Mouse (Mus musculus) hindbrain, postnatal 0 days (tissue): ENCODE results near the gene Foxk1. TPM values are rescaled to one million over a fixed set of nuclear protein-coding genes. Genes with fewer than 3 reads are reported as not detected.
A peak's percentile ranks its signal among the peaks of the same experiment; 100 is the strongest.

Experiments
- ATAC-seq: fragments of 200-750 bp; cut with Nextera tagmentation; 2 replicates; pipeline ENCODE4 v1.8.0; 2017; ENCODE audit warnings: mild to moderate bottlenecking, moderate TSS enrichment, moderate library complexity
- DNase-seq: peaks from one replicate; pipeline ENCODE4 v3.0.0-alpha.2; 2015; ENCODE audit warnings: low spot score
- H3K27ac ChIP-seq: fragments of 300-500 bp; sonication (generic); 2 replicates; pipeline ENCODE4 v1.5.1; 2014; ENCODE audit warnings: mild to moderate bottlenecking
- H3K27me3 ChIP-seq: fragments of 300-500 bp; sonication (generic); 2 replicates; pipeline ENCODE4 v1.6.1; 2014; ENCODE audit warnings: low read length, mixed read lengths; ENCODE audit not compliant: insufficient read depth
- H3K36me3 ChIP-seq: fragments of 300-500 bp; sonication (generic); 2 replicates; pipeline ENCODE4 v1.6.1; 2014; ENCODE audit warnings: low read length, mixed read lengths; ENCODE audit not compliant: insufficient read depth
- H3K4me1 ChIP-seq: fragments of 300-500 bp; sonication (generic); 2 replicates; pipeline ENCODE4 v1.6.1; 2014; ENCODE audit warnings: antibody characterized with exemption, low read length, mixed read lengths; ENCODE audit not compliant: insufficient read depth
- H3K4me2 ChIP-seq: fragments of 300-500 bp; sonication (generic); 2 replicates; pipeline ENCODE4 v1.6.1; 2014; ENCODE audit warnings: low read depth, mild to moderate bottlenecking, low read length, moderate library complexity, mixed read lengths
- H3K4me3 ChIP-seq: fragments of 300-500 bp; sonication (generic); 2 replicates; pipeline ENCODE4 v1.5.1; 2014; ENCODE audit warnings: low read length
- H3K9ac ChIP-seq: fragments of 300-500 bp; sonication (generic); replicated peaks from 2 replicates; pipeline ENCODE4 v1.6.1; 2014; ENCODE audit warnings: mild to moderate bottlenecking, low read length, moderate library complexity, mixed read lengths
- H3K9me3 ChIP-seq: fragments of 300-500 bp; sonication (generic); 2 replicates; pipeline ENCODE4 v1.6.1; 2016; ENCODE audit warnings: low read length, mixed read lengths
- CTCF ChIP-seq: IDR thresholded peaks from 2 replicates; pipeline ENCODE4 v1.5.1; 2016; ENCODE audit warnings: antibody characterized with exemption, control low read depth, low read depth
- WGBS: fragments of 180-500 bp; shearing (Covaris S2); extraction: QIAGEN DNeasy Blood & Tissue Kit; methylation state at CpG from one replicate; pipeline ENCODE4 v1.1.7; 2014; 5-methylcytosine and 5-hydroxymethylcytosine counted together
- polyA plus RNA-seq: library from polyadenylated mRNA; unstranded; fragments of >200 nt; fragmentation: Nextera tagmentation; extraction: Ambion mirVana; gene quantifications from 2 replicates; pipeline ENCODE4 v1.2.1, GENCODE M21; 2015
- total RNA-seq: library from RNA; depleted of rRNA; stranded (reverse); fragments of >200 nt; gene quantifications from 2 replicates; pipeline ENCODE4 v1.2.3, GENCODE M21; 2014

Foxk1 gene
- total and polyA plus RNA-seq, 2 experiments from 2014 or later = 4.6 to 23.3 TPM

GRCm38 (mm10) chr5:142495321-142496096 lies 94.2 kb downstream of the Foxk1 start:
- Histone ChIP-seq H3K4me2 (no peak overlapping the region), H3K36me3 (no peaks in the 10 kb centered on the region), H3K27me3 (no peaks in the 10 kb centered on the region), H3K4me1 (no peaks in the 10 kb centered on the region), H3K9ac (no peak overlapping the region), H3K27ac (peak overlapping the region; percentile 27; the same call in 1 of the 2 replicates), H3K4me3 (no peak overlapping the region), H3K9me3 (no peaks in the 10 kb centered on the region)
- peak; percentile 31 for TF ChIP-seq CTCF
- ATAC-seq = 0 out of 2 replicates have a peak, but pooled peaks have one; percentile 10
- peak; percentile 55 for DNase-seq
- 52% methylated on average over 14 of the region's 14 CpGs for WGBS

GRCm38 (mm10) chr5:142498964-142499363 lies 97.7 kb downstream of the Foxk1 start:
- peak; percentile 84 for TF ChIP-seq CTCF
- no peak overlapping the region for H3K4me2 ChIP-seq
- no peak overlapping the region for H3K4me3 ChIP-seq
- no peaks in the 10 kb centered on the region for H3K4me1 ChIP-seq
- H3K9ac ChIP-seq = no peak overlapping the region
- no peak overlapping the region for H3K27ac ChIP-seq
- DNase-seq = peak; percentile 73
- no peaks in the 10 kb centered on the region for H3K27me3 ChIP-seq
- H3K36me3 ChIP-seq = no peaks in the 10 kb centered on the region
- ATAC-seq = peak; percentile 27; the same call in 1 of the 2 replicates
- H3K9me3 ChIP-seq = no peaks in the 10 kb centered on the region
- WGBS = 31% methylated on average over 3 of the region's 3 CpGs

- H3K4me2 ChIP-seq = no peak overlapping the region
- DNase-seq (no peak), ATAC-seq (no peak)
- H3K9ac ChIP-seq = no peak overlapping the region
- no peak for TF ChIP-seq CTCF
- H3K27me3 ChIP-seq = no peaks in the 10 kb centered on the region
- H3K36me3 ChIP-seq = no peaks in the 10 kb centered on the region
- H3K4me3 ChIP-seq = no peak overlapping the region
- H3K27ac ChIP-seq = no peak overlapping the region
- 85% methylated on average over 10 of the region's 10 CpGs for WGBS
- no peaks in the 10 kb centered on the region for H3K4me1 ChIP-seq
- H3K9me3 ChIP-seq = no peaks in the 10 kb centered on the region
Measured at GRCm38 (mm10) chr5:142500918-142501317, 99.6 kb downstream of the Foxk1 start.

- TF ChIP-seq CTCF = peak; percentile 95
- WGBS = 0% methylated on average over 3 of the region's 3 CpGs
- H3K4me2 ChIP-seq = no peak overlapping the region
- no peak overlapping the region for H3K27ac ChIP-seq
- no peaks in the 10 kb centered on the region; the same call in 1 of the 2 replicates for H3K4me1 ChIP-seq
- DNase-seq (peak; percentile 94), ATAC-seq (peak; percentile 94)
- H3K36me3 ChIP-seq = 0 out of 2 replicates have a peak, but pooled peaks cover 3% of the 10 kb centered on the region
- H3K27me3 ChIP-seq = no peaks in the 10 kb centered on the region
- H3K9me3 ChIP-seq = no peaks in the 10 kb centered on the region
- H3K9ac ChIP-seq = no peak overlapping the region
- no peak overlapping the region for H3K4me3 ChIP-seq
Measured at GRCm38 (mm10) chr5:142502414-142502813, 101.1 kb downstream of the Foxk1 start.

GRCm38 (mm10) chr5:142504175-142504574 lies 102.9 kb downstream of the Foxk1 start:
- Histone ChIP-seq H3K27me3 (no peaks in the 10 kb centered on the region), H3K4me1 (peaks cover 4% of the 10 kb centered on the region), H3K27ac (no peak overlapping the region), H3K4me3 (no peak overlapping the region), H3K4me2 (no peak overlapping the region), H3K36me3 (0 out of 2 replicates have a peak, but pooled peaks cover 3% of the 10 kb centered on the region), H3K9me3 (no peaks in the 10 kb centered on the region), H3K9ac (no peak overlapping the region)
- DNase-seq (no peak), ATAC-seq (no peak)
- 68% methylated on average over 3 of the region's 3 CpGs for WGBS
- TF ChIP-seq CTCF = no peak

GRCm38 (mm10) chr5:142505695-142506423 lies 104.6 kb downstream of the Foxk1 start:
- no peak overlapping the region for H3K4me2 ChIP-seq
- WGBS = 79% methylated on average over 3 of the region's 3 CpGs

More at GRCm38 (mm10) chr5:142505695-142506423, 104.6 kb downstream of the Foxk1 start:
- Histone ChIP-seq H3K27me3 (no peaks in the 10 kb centered on the region), H3K4me3 (no peak overlapping the region), H3K27ac (no peak overlapping the region), H3K36me3 (0 out of 2 replicates have a peak, but pooled peaks cover 3% of the 10 kb centered on the region), H3K9me3 (no peaks in the 10 kb centered on the region), H3K9ac (no peak overlapping the region), H3K4me1 (peaks cover 14% of the 10 kb centered on the region)
- peak; percentile 57 for TF ChIP-seq CTCF
- no peak for DNase-seq
- no peak for ATAC-seq
